Mouse (Mus musculus) E14TG2a.4 (cell line): Measurements from ENCODE around the gene Polr2a.

Source experiments
- CTCF ChIP-seq: conservative IDR thresholded peaks from 2 replicates; pipeline ENCODE4 v1.5.1; 2014; ENCODE audit warnings: low read length
- NANOG ChIP-seq: IDR thresholded peaks from 2 replicates; pipeline ENCODE4 v1.6.1; 2014; ENCODE audit warnings: borderline replicate concordance, low read length, mixed read lengths
- POU5F1 ChIP-seq: IDR thresholded peaks from 2 replicates; pipeline ENCODE4 v1.6.1; 2014; ENCODE audit warnings: low read length, borderline replicate concordance

DNA sequence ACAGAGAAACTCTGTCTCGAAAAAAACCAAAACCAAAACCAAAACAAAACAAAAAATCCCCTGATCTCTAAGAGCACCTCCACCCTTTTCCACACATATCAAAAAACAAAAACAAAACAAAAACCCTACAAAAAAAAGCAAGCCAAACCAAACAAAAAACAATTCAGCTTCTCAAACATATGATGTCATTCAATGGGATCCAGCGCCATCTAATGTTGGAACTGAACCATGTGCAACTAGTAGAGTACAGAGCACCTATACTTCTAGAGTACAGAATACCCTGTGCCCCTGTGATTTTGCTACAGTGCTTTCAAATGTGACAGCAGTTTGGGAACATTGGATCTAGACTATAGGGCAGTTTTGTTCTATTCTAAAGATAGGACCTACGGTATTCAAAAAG is 3.7 kb downstream of the Polr2a start:
- TF ChIP-seq CTCF (peak; percentile 32), NANOG (no peak), POU5F1 (no peak)
